Mouse (Mus musculus) liver, adult 2 months (tissue): ENCODE measurements around the gene Defb43.

Source experiments
- CTCF ChIP-seq: fragments of 200-500 bp; IDR thresholded peaks from 2 replicates; pipeline ENCODE4 v1.5.1; 2011; ENCODE audit warnings: low read depth, low read length, control low read depth
- POLR2A ChIP-seq: fragments of 200-500 bp; IDR thresholded peaks from 2 replicates; pipeline ENCODE4 v1.6.1; 2011; ENCODE audit warnings: low read length, control low read depth; ENCODE audit not compliant: insufficient read depth; ENCODE audit errors: extremely low read depth

DNA sequence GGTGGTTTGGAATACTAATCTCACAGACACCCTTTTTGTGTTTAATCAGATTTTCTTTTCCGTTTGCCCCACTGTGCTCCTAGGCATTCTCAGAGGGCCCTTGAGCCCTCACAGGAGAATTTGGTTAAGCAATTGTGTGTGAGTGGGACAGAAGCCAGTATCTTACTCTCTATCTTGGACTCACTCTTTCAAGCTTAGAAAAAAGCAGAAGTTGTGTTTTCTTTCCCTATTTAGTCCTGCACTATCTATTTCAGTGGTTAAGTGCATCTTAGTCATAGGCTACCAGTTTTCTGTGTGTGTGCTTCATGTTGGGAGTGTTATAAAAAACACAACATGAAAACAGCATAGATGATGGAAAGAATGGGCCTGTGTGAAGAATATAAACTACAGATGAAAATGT lies 31.8 kb upstream of the Defb43 start:
- no peak for TF ChIP-seq POLR2A
- no peak for TF ChIP-seq CTCF
